Mouse (Mus musculus): ENCODE measurements around the gene Sema5a. TPM values are rescaled to one million over a fixed set of nuclear protein-coding genes. Genes with fewer than 3 reads are reported as not detected.
"Not testable (repeated sequence)": the region's sequence is repeated elsewhere in the genome, so short reads cannot be mapped to it uniquely, and the experiment has no call there.

The Sema5a gene
- polyA plus RNA-seq, 1 experiment from 2014 or later = 4.4 TPM

DNA sequence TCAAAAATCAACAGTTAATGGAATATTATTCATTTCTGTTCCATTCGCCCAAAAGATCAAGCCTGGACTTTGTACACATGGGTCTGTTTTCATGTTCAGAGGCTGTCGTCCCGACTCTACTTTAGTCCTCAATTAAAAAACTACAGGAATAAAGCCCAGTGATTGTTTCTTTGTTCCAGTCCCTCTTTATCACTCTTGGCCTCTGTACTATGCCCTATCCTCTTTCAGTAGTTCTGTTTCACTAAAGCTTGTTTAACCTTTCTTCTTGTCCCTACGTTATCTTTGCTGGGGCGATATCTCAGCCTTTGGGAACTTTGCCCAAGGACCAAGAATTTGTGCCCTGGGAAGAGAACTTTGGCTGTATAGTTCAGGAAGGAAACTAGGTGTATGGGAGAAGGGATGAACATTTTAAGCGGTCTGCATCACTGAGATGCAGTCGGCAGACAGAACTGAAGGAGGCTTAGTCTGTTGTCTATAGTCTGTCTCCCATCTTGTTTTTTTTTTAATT lies 17.7 kb upstream of the Sema5a start:
- no peaks in the 10 kb centered on the region for H3K9me3 ChIP-seq (ENCODE audit: control insufficient read depth, low read length)
- H3K4me1 ChIP-seq (replicated peaks; ENCODE audit: control insufficient read depth, insufficient read depth, low read length) = no peaks in the 10 kb centered on the region
- no peak overlapping the region for H3K4me2 ChIP-seq
- 80% methylated on average over 7 of the region's 7 CpGs for WGBS
- H3K4me3 ChIP-seq (ENCODE audit: low read depth, low read length) = no peak overlapping the region
- no peak for DNase-seq (ENCODE audit: low spot score)
- H3K9ac ChIP-seq (ENCODE audit: low read depth, low read length) = no peak overlapping the region
- no peak overlapping the region for H3K27ac ChIP-seq (ENCODE audit: low read depth, low read length)
- no peak for ATAC-seq (replicated peaks; ENCODE audit: low FRiP score)
- H3K36me3 ChIP-seq (ENCODE audit: control insufficient read depth, insufficient read depth, low read length) = no peaks in the 10 kb centered on the region
- no peaks in the 10 kb centered on the region for H3K27me3 ChIP-seq (replicated peaks; ENCODE audit: control insufficient read depth, insufficient read depth, low read length)

DNA sequence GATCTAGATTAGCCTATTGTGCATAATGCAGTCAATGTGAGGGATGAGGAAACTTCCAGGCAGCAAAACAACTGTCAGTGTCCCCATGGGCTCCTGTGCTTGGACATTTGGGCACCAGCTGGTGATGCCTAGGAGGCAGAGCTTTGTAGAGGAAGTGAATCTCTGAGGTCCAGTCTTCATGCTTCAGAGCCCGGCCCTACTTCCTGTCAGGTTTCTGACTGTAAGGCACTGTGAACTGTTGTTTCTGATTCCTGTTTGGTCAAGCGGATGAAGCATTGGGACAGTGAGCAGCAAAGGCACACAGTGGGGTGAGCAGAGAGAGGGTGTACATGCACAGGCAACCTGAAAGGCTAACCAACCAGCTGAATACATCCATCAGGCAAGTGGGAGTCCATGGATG lies 14.5 kb upstream of the Sema5a start:
- H3K4me2 ChIP-seq = no peak overlapping the region
- 73% methylated on average over 2 of the region's 2 CpGs for WGBS
- no peak overlapping the region for H3K9ac ChIP-seq (ENCODE audit: low read depth, low read length)
- no peaks in the 10 kb centered on the region for H3K4me1 ChIP-seq (replicated peaks; ENCODE audit: control insufficient read depth, insufficient read depth, low read length)
- DNase-seq (ENCODE audit: low spot score) (no peak), ATAC-seq (replicated peaks; ENCODE audit: low FRiP score) (no peak)
- no peak overlapping the region for H3K4me3 ChIP-seq (ENCODE audit: low read depth, low read length)
- H3K36me3 ChIP-seq (ENCODE audit: control insufficient read depth, insufficient read depth, low read length) = no peaks in the 10 kb centered on the region
- no peaks in the 10 kb centered on the region for H3K9me3 ChIP-seq (ENCODE audit: control insufficient read depth, low read length)
- H3K27me3 ChIP-seq (replicated peaks; ENCODE audit: control insufficient read depth, insufficient read depth, low read length) = no peaks in the 10 kb centered on the region
- H3K27ac ChIP-seq (ENCODE audit: low read depth, low read length) = no peak overlapping the region

DNA sequence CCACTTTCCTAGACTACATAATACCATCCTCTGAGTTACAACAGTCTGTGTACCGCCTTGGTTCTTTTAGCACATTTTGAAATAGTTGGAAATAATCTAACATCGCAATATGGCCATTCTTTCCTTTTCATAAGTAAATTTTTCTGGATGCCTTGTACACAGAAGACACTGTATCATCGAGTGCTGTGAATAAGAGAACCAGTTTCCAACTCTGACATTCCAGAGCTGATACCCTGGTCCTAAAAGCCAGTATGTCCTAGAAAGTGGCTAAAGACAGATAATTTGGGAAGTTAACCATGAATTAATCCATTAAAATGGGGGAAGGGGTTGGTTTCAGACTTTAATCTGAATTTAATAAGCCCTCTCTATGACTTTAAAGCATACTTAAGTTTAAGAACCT lies 12.4 kb upstream of the Sema5a start:
- WGBS = 79% methylated on average over 3 of the region's 3 CpGs
- Histone ChIP-seq H3K9me3 (ENCODE audit: control insufficient read depth, low read length) (no peaks in the 10 kb centered on the region), H3K4me3 (ENCODE audit: low read depth, low read length) (no peak overlapping the region), H3K27ac (ENCODE audit: low read depth, low read length) (no peak overlapping the region), H3K36me3 (ENCODE audit: control insufficient read depth, insufficient read depth, low read length) (no peaks in the 10 kb centered on the region), H3K4me1 (replicated peaks; ENCODE audit: control insufficient read depth, insufficient read depth, low read length) (no peaks in the 10 kb centered on the region), H3K4me2 (no peak overlapping the region), H3K27me3 (replicated peaks; ENCODE audit: control insufficient read depth, insufficient read depth, low read length) (no peaks in the 10 kb centered on the region), H3K9ac (ENCODE audit: low read depth, low read length) (no peak overlapping the region)
- ATAC-seq (replicated peaks; ENCODE audit: low FRiP score) (no peak), DNase-seq (ENCODE audit: low spot score) (no peak)

DNA sequence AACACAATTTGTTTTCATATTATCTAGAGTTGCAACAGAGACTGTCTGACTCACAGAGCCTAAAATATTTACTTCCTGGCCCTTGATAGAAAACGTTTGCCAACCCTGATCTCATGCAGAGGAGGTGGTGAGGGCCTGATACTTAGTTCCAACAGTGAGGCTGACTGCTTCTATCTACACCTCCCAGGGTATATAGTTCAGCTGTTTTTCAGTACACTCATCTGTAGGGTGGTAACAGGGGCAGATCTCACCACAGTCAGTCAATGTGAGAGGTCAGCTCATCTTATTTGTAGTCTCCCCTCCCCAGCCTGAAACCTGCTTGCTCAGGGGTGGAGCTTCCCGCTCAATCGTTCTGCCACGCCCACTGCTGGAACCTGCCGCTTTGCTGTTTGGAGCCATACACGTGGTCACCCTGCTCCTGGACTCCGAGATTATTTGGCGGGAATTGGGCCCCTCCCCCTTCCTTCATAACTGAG lies 11.9 kb upstream of the Sema5a start:
- 6% methylated on average over 8 of the region's 8 CpGs for WGBS
- not testable (repeated sequence) for H3K9ac ChIP-seq (ENCODE audit: low read depth, low read length); H3K36me3 ChIP-seq (ENCODE audit: control insufficient read depth, insufficient read depth, low read length); H3K4me3 ChIP-seq (ENCODE audit: low read depth, low read length); H3K4me1 ChIP-seq (replicated peaks; ENCODE audit: control insufficient read depth, insufficient read depth, low read length); H3K4me2 ChIP-seq; DNase-seq (ENCODE audit: low spot score); H3K27ac ChIP-seq (ENCODE audit: low read depth, low read length); ATAC-seq (replicated peaks; ENCODE audit: low FRiP score); H3K9me3 ChIP-seq (ENCODE audit: control insufficient read depth, low read length); H3K27me3 ChIP-seq (replicated peaks; ENCODE audit: control insufficient read depth, insufficient read depth, low read length)

DNA sequence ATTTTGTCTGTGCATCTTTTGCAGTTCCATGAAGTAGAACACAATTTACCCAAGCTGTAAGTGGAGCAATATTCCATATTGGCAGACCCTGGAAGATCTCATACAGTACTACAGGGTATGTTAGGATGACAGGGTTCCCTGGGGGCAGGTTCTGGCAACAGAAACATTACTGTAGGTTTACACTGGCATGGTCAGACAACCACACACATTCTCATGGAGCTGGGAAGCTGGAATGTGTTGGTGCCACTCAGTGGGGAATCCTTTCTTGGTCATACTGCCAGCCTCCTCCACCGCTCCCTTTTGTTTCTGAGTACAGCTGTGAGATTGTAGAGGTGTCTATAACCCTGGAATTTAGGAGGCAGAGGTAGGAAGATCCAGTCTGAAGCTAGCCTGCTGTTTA lies 11.2 kb upstream of the Sema5a start:
- Histone ChIP-seq H3K36me3 (ENCODE audit: control insufficient read depth, insufficient read depth, low read length) (no peaks in the 10 kb centered on the region), H3K4me1 (replicated peaks; ENCODE audit: control insufficient read depth, insufficient read depth, low read length) (no peaks in the 10 kb centered on the region), H3K27me3 (replicated peaks; ENCODE audit: control insufficient read depth, insufficient read depth, low read length) (no peaks in the 10 kb centered on the region), H3K4me2 (no peak overlapping the region), H3K4me3 (ENCODE audit: low read depth, low read length) (no peak overlapping the region), H3K9me3 (ENCODE audit: control insufficient read depth, low read length) (no peaks in the 10 kb centered on the region), H3K27ac (ENCODE audit: low read depth, low read length) (no peak overlapping the region), H3K9ac (ENCODE audit: low read depth, low read length) (no peak overlapping the region)
- no peak for DNase-seq (ENCODE audit: low spot score)
- WGBS = 78% methylated on average over 1 of the region's 1 CpGs
- no peak for ATAC-seq (replicated peaks; ENCODE audit: low FRiP score)

DNA sequence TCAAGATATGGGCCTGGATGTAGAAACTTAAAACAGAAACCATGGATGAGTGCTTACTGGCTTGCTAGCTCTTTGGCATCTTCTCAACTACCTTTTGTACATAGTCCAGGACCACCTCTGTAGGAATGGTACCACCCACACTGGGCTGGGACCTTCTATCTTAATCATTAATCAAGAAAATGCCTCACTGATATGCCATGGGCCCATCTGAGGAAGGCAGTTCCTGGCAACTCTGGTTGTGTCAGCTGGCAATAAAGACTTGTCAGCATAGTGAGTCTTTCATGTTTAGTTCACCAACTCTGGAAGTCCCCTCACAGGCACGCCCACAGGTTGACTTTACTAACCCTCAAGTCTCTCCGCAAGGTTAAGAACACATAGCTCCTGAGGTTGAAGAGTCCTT lies 5.5 kb upstream of the Sema5a start:
- no peaks in the 10 kb centered on the region for H3K9me3 ChIP-seq (ENCODE audit: control insufficient read depth, low read length)
- no peaks in the 10 kb centered on the region for H3K36me3 ChIP-seq (ENCODE audit: control insufficient read depth, insufficient read depth, low read length)
- WGBS = 81% methylated on average over 2 of the region's 2 CpGs
- H3K4me1 ChIP-seq (replicated peaks; ENCODE audit: control insufficient read depth, insufficient read depth, low read length) = peaks cover 4% of the 10 kb centered on the region; the same call in 1 of the 2 replicates
- H3K9ac ChIP-seq (ENCODE audit: low read depth, low read length) = no peak overlapping the region
- H3K27me3 ChIP-seq (replicated peaks; ENCODE audit: control insufficient read depth, insufficient read depth, low read length) = no peaks in the 10 kb centered on the region
- H3K4me2 ChIP-seq = no peak overlapping the region
- no peak overlapping the region for H3K27ac ChIP-seq (ENCODE audit: low read depth, low read length)
- DNase-seq (ENCODE audit: low spot score) (no peak), ATAC-seq (replicated peaks; ENCODE audit: low FRiP score) (no peak)
- H3K4me3 ChIP-seq (ENCODE audit: low read depth, low read length) = no peak overlapping the region

DNA sequence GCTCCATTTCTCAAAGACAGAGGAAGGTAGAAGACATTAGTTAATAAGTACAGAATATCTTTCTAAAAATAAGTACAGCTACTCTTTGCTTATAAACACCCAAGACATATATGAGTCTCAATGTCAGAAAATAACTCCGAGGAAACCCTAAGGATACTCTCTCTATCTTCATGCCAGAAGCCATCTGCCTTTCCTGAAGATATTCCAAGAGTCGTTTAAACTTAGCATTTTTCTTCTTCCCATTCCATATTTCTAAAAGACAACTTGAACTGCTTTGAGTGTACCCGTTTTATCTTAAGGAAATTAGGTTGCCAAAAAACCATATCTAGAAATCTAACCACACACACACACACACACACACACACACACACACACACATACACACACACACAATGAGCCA lies 4.5 kb upstream of the Sema5a start:
- H3K9ac ChIP-seq (ENCODE audit: low read depth, low read length) = no peak overlapping the region
- H3K27me3 ChIP-seq (replicated peaks; ENCODE audit: control insufficient read depth, insufficient read depth, low read length) = peaks cover under 1% of the 10 kb centered on the region; the same call in 1 of the 2 replicates
- no peaks in the 10 kb centered on the region for H3K9me3 ChIP-seq (ENCODE audit: control insufficient read depth, low read length)
- 76% methylated on average over 3 of the region's 3 CpGs for WGBS
- no peaks in the 10 kb centered on the region for H3K36me3 ChIP-seq (ENCODE audit: control insufficient read depth, insufficient read depth, low read length)
- DNase-seq (ENCODE audit: low spot score) (no peak), ATAC-seq (replicated peaks; ENCODE audit: low FRiP score) (no peak)
- H3K4me2 ChIP-seq = no peak overlapping the region
- H3K27ac ChIP-seq (ENCODE audit: low read depth, low read length) = no peak overlapping the region
- peaks cover 4% of the 10 kb centered on the region; the same call in 1 of the 2 replicates for H3K4me1 ChIP-seq (replicated peaks; ENCODE audit: control insufficient read depth, insufficient read depth, low read length)
- no peak overlapping the region for H3K4me3 ChIP-seq (ENCODE audit: low read depth, low read length)

DNA sequence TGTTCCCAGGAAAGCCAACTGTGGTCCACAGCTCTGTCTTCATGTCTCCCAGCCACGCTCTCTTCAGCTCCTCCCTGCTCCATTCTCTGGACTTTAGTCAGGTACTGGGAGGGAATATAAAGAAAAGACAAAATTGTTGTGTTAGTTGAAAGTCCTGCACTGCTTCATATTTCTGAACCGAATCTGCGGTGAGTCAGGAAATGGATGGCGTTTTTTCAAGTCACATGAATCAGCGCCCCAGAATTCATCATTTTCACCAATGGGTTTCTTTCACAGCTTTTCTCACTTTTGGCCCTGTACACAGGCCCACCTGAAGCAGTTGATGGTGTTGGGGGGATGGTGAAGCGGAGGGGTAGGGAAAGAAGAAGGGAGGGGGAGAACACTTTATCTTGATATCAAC lies 2.9 kb upstream of the Sema5a start:
- 94% methylated on average over 6 of the region's 6 CpGs for WGBS
- H3K4me1 ChIP-seq (replicated peaks; ENCODE audit: control insufficient read depth, insufficient read depth, low read length) = peaks cover 4% of the 10 kb centered on the region; the same call in 1 of the 2 replicates
- DNase-seq (ENCODE audit: low spot score) (no peak), ATAC-seq (replicated peaks; ENCODE audit: low FRiP score) (no peak)
- H3K27me3 ChIP-seq (replicated peaks; ENCODE audit: control insufficient read depth, insufficient read depth, low read length) = peaks cover 4% of the 10 kb centered on the region; the same call in 1 of the 2 replicates
- H3K9ac ChIP-seq (ENCODE audit: low read depth, low read length) = no peak overlapping the region
- H3K4me3 ChIP-seq (ENCODE audit: low read depth, low read length) = no peak overlapping the region
- H3K4me2 ChIP-seq = no peak overlapping the region
- no peak overlapping the region for H3K27ac ChIP-seq (ENCODE audit: low read depth, low read length)
- H3K36me3 ChIP-seq (ENCODE audit: control insufficient read depth, insufficient read depth, low read length) = no peaks in the 10 kb centered on the region
- H3K9me3 ChIP-seq (ENCODE audit: control insufficient read depth, low read length) = no peaks in the 10 kb centered on the region

DNA sequence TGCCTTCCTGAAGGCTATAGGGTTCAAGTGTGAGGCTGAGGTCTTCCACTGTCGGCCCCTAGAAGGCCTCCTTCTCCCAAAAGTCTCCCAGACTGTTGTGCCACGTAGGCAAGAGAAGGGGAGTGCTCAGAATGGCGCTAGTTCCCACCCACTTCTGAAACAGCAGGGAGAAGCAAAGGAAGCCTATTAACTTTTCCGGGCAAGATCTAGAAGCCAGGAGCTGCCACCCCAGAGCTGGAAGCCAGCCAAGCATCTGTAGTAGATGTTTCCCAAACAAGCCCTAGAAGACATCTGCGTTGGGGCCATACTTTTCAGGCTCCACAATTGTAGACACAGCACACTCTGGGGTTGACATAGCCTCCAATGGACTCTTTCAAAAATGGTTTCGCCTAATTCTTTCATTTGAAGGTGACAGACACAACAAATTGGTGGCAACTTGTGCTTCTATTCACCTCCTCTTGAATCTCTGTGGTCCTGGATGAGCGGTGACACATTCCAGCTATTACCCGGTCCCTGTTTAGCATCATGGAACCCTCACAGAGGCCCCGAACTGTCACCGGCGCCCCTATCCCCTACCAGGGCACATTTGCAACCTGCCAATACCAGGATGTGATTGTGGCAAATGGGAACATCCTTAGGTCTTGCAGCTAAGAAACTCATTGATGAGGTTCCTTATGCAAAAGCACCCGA lies 1.4 kb upstream of the Sema5a start:
- peaks cover 4% of the 10 kb centered on the region; the same call in 1 of the 2 replicates for H3K27me3 ChIP-seq (replicated peaks; ENCODE audit: control insufficient read depth, insufficient read depth, low read length)
- H3K9ac ChIP-seq (ENCODE audit: low read depth, low read length) = no peak overlapping the region
- DNase-seq (ENCODE audit: low spot score) = no peak
- ATAC-seq (replicated peaks; ENCODE audit: low FRiP score) = no peak
- peaks cover 4% of the 10 kb centered on the region; the same call in 1 of the 2 replicates for H3K4me1 ChIP-seq (replicated peaks; ENCODE audit: control insufficient read depth, insufficient read depth, low read length)
- 56% methylated on average over 12 of the region's 12 CpGs for WGBS
- H3K9me3 ChIP-seq (ENCODE audit: control insufficient read depth, low read length) = no peaks in the 10 kb centered on the region
- H3K27ac ChIP-seq (ENCODE audit: low read depth, low read length) = no peak overlapping the region
- H3K4me2 ChIP-seq = peak overlapping the region; percentile 99
- H3K4me3 ChIP-seq (ENCODE audit: low read depth, low read length) = peak overlapping the region; percentile 60
- H3K36me3 ChIP-seq (ENCODE audit: control insufficient read depth, insufficient read depth, low read length) = no peaks in the 10 kb centered on the region
